Mouse (Mus musculus): Measurements from ENCODE around the gene Nup50.

Gene Nup50

GRCm38 (mm10) chr15:84953259-84953658 is 30.0 kb downstream of the Nup50 start:
- no peak for DNase-seq (ENCODE audit: low spot score)

- peak; percentile 70 for DNase-seq (ENCODE audit: low spot score)
Observed at GRCm38 (mm10) chr15:84957851-84958250, 34.6 kb downstream of the Nup50 start.

GRCm38 (mm10) chr15:84958331-84958730 is 35.1 kb downstream of the Nup50 start:
- no peak for DNase-seq (ENCODE audit: low spot score)

GRCm38 (mm10) chr15:84959891-84960290 is 36.7 kb downstream of the Nup50 start:
- no peak for DNase-seq (ENCODE audit: low spot score)

GRCm38 (mm10) chr15:84960692-84961091 is 37.5 kb downstream of the Nup50 start:
- peak; percentile 54 for DNase-seq (ENCODE audit: low spot score)

DNA sequence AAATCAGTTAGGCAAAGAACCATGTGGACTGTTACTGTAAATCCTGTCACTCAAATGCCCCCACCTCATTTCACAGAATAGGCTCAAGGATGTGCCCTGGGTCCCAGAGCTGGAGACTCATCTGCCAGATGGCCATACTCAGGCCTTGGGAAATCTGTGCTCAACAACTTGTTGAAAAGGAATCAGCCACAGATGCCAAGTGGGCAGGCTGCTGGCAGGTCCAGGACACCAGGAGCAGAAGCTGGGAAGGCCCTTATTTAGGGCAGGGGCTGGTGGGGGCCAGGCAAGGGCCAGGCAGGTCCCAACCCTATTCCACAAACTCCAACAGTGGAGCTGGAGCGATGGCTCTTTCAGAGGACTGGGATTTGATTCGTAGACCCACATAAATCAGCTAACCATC is 39.3 kb downstream of the Nup50 start:
- DNase-seq (ENCODE audit: low spot score), result no peak

DNA sequence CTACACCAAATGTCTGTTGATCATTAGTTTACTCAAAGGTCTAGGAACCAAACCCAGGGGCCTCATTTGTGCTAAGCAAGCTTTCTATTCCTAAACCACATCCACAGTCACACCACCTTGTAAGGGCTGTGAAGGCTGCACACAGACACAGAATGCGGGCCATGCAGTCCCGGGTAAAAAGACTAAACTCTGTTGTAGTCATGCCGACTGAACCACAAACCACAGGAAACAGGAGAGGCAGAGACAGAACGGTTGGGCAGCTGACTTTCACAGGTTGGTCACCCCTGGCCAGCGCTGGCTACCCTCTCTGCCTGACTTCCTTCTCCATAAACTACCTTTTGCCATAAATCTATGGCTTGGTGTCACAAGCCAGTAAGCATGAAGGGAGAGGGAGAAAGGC is 41.6 kb downstream of the Nup50 start:
- no peak for DNase-seq (ENCODE audit: low spot score)

- no peak for DNase-seq (ENCODE audit: low spot score)
Observed at GRCm38 (mm10) chr15:84965575-84966360, 42.6 kb downstream of the Nup50 start.

GRCm38 (mm10) chr15:84968534-84968933 is 45.3 kb downstream of the Nup50 start:
- DNase-seq (ENCODE audit: low spot score), result no peak

- DNase-seq (ENCODE audit: low spot score), result peak; percentile 66
Observed at GRCm38 (mm10) chr15:84972860-84973543, 49.8 kb downstream of the Nup50 start.

DNA sequence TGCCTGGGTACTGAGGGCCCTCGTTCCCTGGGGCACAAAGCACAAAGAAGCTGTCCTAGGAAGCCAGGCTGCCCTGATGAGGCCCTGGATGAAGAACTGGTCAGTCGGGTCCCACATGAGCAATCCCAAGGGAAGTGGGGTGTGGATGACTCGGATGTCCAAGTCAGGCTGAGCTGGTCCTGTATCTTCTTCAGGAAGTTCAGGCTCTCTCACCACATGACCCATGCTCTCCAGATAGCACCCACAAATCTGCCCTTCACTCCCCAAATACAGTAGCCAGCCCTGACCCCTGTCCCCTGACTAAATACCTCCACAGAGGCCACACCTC is 50.3 kb downstream of the Nup50 start:
- DNase-seq (ENCODE audit: low spot score), result no peak

- peak; percentile 73 for DNase-seq (ENCODE audit: low spot score)
Observed at GRCm38 (mm10) chr15:84975729-84976128, 52.5 kb downstream of the Nup50 start.

DNA sequence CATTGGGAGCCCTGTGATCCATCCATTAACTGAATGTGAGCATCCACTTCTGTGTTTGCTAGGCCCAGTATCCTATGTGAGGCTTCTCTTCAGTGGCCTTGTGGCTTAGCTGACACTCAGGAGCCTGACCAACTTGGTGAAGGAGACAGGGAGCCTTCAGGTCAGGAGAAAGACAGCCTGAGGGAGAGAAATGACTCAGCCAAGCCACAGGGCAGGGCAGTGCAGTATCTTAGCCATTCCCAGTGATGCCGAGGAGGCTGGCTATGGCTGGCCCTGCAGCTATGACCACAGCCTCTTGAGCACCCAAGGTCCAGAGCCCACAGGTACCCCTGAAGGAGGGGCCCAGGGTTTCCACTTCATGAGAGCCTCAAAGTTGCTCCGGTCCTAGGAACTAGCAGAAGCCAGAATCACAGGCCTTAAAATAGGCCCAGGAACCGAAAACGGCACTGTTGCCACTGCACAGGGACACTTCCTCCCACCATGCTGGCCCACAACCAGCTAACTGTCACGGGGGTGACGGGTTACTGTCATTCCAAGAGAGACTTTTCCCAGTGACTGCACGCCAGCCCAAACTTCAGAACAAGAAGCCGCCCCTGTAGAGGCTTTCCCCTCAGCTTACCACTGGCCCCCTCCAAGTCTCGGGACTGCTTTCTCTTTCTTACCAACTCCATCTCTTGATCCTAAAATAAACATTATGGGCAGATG is 58.5 kb downstream of the Nup50 start:
- DNase-seq (ENCODE audit: low spot score), result no peak

- DNase-seq (ENCODE audit: low spot score), result no peak
Observed at GRCm38 (mm10) chr15:84982888-84983287, 59.7 kb downstream of the Nup50 start.

DNA sequence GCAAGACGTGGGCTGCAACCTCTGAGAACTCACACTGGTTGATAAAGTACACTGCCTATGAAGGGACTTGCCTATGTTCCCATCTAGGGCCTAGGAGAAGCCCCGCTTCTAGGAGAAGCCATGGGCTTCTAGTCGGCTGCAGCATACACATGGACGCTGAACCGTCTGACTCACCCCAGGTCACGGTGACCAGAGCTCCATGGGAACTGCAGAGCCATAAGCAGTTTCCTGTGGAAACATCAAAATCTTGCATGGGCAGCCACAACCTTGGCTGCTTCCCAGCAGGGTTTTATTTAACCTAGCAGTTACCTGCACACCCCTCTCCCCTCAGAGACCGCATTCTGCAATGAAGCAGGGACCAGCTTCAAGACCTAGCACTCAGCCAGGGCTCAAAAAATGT is 60.5 kb downstream of the Nup50 start:
- no peak for DNase-seq (ENCODE audit: low spot score)

DNA sequence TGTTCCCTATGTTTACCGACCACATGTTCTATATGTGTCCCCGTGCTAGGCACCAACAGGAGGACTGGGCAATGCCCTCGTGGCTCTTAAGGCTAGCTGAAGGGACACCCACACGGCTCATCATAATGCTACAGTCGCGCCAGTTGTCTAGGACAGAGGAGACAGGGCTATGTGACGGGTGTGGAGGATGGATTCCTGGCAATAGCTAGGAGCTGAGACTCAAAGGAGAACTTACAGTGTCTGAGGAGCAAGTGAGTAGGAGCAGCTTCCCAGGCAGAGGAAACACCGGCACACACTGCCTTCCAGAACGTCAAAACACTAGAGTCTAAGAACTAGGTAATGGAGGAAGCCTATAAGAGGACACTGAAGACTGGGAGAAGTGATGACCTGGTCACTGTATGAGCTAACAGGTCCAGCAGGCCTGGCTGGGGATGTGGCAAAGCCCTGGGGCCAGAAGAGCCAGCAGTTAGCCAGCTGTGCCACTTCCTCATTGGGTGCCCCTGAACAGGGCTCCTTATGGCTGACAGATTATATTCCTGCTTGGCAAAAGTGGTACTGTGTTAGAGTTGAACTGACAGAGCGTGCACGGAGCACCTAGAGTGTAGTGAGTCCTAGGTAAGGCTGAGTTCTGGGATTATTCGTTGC is 62.4 kb downstream of the Nup50 start:
- no peak for DNase-seq (ENCODE audit: low spot score)

DNA sequence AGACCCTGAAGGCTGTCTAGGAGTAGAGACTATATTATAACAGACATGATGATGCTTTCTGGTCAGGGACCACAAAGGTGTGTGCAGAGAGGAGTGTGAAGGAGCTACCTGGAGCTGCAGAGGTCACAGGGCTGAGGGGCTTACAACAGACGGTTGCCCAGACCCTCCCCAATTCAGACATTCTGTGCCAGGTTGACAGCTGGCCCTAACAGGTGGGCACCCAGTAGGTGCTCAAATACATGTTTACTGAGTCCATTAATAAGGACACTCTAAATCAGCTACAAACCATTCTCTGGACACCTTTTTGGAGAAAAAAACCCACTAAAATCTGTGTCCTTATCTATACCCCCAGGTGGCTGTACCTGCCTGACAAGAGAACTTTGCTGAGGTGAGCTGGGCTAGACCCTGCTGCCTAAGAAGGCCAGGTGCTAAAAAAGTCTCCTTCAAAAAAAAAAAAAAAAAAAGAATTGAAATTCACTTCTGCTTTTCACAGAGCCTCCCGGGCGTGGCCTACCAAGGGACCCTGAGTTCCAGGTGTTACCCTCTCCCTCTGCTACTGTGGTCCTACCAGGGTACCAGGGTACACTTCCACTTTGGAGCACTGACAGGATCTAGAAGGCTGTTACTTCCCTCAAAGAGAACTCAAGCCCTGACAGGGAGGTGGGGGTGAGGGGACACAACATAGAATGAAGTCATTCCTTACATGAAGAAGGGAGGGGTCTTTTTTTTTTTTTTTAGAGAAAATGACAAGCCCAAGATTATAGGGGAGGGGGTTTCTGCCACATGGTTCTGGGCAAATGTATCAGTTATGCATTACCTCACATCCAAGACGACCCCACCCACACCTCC is 63.2 kb downstream of the Nup50 start:
- no peak for DNase-seq (ENCODE audit: low spot score)

DNA sequence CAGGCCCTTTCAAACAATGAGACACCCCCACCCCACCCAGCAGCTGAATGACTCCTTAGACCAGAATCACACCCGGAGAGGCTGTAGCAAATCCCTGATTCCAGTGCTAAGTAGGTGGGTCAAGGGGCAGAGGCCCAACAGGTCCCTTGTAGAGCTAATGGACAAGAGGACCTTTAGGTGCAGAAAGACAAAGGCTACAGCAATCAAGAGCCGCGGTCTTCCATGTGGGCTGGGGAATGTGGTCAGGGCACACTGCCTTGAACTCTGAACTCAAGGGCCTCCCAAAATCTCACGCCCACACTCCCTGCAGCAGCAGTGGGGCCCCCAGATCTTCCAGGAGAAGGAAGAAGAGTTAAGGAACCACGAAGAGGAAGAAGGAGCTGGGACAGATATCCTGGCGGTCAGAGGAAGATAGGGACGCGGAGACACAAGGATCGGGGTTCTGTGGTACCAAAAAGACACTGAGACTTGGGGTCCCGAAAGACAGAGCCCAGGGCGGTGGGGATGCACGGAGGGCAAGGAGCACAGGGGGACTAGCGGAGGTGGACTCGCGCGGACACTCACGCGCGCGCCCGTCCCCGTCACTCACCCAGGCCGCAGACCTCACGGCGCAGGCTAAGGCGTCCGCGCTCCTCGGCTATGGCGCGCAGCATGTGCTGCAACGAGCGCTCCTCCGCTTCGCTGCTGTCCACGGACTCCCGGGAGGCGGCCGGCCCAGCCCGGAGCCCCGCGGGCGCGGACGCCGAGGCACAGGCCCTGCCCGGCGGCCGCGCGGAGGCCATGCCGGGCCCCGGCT is 64.0 kb downstream of the Nup50 start:
- DNase-seq (ENCODE audit: low spot score), result no peak

DNA sequence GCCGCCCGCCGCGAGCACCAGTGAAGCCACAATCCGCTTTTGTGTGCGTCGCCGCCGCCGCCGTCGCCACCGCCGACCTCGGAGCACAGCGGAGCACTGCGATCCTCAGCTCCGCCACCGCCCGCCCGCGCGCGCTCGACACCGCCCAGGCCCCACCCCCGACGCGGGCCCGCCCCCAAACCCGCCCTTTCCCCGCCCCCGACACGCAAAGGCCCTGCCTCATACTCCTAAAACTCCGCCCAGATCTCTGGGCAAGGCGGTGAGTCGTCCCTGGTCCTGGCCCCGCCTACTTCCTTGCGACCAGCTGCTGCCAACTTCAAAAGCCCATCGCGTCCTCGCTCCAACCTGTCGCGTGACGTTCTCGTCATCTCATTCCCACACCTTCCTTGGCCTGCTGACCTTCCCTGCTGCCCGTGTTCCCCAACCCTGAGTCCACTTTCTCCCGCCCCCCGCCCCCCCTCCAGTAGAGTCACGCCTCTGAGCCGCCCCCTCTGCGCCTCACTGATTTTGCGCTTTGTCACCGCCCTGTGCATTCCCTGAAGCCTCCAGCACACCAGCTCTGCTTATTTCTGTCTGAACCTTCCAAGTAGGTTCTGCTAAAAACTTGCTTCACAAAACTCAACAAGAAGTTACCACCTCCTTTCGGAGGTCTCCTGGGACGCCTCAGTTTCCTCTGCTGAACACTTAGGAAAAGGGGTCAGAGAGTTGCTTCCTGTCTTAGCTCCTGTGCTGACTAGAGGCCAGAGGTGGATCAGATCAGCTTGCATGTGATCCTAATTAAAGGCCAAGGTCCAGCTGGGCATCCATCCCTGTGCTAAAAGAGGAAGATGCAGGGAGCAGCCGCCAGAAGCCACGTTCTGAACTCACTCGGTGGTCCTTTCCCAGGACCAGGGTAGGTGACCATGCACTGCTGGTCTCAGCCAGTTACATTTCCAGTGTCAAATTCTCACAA is 64.9 kb downstream of the Nup50 start, which contains the start of gene 5031439G07Rik:
5031439G07Rik (minus strand) TSS at position 678 of the 952 bp plus-strand sequence.
- peak; percentile 90 for DNase-seq (ENCODE audit: low spot score)

DNA sequence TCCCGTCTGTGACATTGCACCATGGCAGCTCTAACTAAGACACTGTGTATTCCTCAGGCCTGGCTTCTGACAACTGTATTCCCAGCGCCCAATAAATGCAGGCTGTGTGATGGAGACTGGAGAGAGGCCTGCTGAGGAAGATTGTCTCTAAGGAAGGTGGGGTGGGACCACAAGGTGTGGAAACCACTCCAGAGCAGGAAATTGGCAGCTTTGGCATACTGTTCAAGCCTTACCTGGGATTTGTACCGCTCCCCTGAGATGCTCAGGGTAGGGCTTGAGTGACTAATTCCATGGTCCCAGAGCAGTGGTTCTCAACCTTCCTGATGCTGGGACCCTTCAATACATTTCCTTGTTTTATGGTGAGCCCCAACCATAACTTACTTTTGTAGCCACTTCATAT is 65.9 kb downstream of the Nup50 start:
- DNase-seq (ENCODE audit: low spot score), result no peak

All from layer of hippocampus, adult 11-12 months (tissue).